Mouse (Mus musculus): ENCODE measurements around the gene Cyp21a1.

DNA sequence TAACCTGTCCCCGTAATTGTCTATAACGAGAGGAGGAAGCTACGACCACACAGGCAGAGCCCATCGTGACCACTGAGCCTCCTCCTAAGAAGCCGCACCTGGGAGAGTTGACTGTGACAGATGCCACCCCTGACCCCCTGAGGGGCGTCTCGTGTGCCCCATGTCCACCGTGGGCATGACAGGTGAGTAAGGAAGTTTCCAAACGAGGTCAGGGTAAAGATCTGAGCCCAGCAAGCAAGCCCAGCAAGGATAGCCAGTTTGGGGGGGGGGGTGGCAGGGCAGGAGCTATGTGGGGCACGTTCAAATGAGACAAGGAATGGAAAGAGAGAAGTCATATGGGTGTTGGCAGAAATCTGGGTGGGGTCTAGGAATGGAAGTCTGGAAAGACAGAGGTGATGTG, 9.3 kb downstream of the Cyp21a1 start:
- TF ChIP-seq CTCF (IDR thresholded peaks at IDR 0.05) (no peak), EP300 (IDR thresholded peaks at IDR 0.05) (no peak)
